Mouse (Mus musculus): ENCODE results near the gene Sync.

DNA sequence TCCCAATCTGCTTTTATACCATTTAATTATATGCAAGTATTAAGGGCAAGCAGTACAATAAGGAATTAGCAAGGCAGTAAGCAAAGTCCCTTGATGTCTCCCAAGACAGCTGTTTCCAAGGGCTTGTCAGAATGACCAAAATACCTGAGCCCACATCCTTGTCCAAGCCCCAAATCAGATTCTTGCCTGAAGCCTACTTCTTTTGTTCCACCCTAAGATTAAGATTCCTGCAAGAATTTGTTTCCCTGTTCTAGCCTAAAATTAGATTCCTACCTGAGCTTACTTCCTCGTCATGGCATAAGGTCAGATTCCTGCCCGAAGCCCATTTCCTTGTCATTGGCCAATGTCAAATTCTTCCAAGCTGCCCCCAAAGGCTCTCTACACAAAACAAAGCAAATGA is 2.7 kb upstream of the Sync start:
- TF ChIP-seq CTCF (IDR thresholded peaks at IDR 0.05; ENCODE audit: low read depth, low read length), result no peak
- TF ChIP-seq POLR2A (IDR thresholded peaks at IDR 0.05; ENCODE audit: insufficient read depth, low read length), result no peak
- TF ChIP-seq EP300 (IDR thresholded peaks at IDR 0.05; ENCODE audit: insufficient read depth, low read depth, low read length), result no peak
